Mouse (Mus musculus): Measurements from ENCODE around the gene Ccdc105. TPM values are rescaled to one million over a fixed set of nuclear protein-coding genes. Genes with fewer than 3 reads are reported as not detected.

Ccdc105 gene
- polyA plus RNA-seq, 1 experiment: 0.19 TPM

GRCm38 (mm10) chr10:78748946-78749345 is 3.9 kb downstream of the Ccdc105 start:
- Histone ChIP-seq H3K4me1 (ENCODE audit: control insufficient read depth, insufficient read depth, low read length) (no peaks in the 10 kb centered on the region), H3K27ac (ENCODE audit: insufficient read depth, low read length) (no peak overlapping the region), H3K4me3 (ENCODE audit: insufficient read depth, low read length) (no peak overlapping the region)
- TF ChIP-seq CTCF (IDR thresholded peaks at IDR 0.05; ENCODE audit: extremely low read depth, insufficient read depth, low read length): no peak
- TF ChIP-seq POLR2A (IDR thresholded peaks at IDR 0.05; ENCODE audit: extremely low read depth, insufficient read depth, low read length): no peak

- no peak overlapping the region for H3K27ac ChIP-seq (ENCODE audit: insufficient read depth, low read length)
- no peaks in the 10 kb centered on the region for H3K4me1 ChIP-seq (ENCODE audit: control insufficient read depth, insufficient read depth, low read length)
- H3K4me3 ChIP-seq (ENCODE audit: insufficient read depth, low read length): peak overlapping the region; percentile 42; the same call in 1 of the 2 replicates
- no peak for TF ChIP-seq CTCF (IDR thresholded peaks at IDR 0.05; ENCODE audit: extremely low read depth, insufficient read depth, low read length)
- TF ChIP-seq POLR2A (IDR thresholded peaks at IDR 0.05; ENCODE audit: extremely low read depth, insufficient read depth, low read length): no peak
These were observed 4.7 kb downstream of the Ccdc105 start for GRCm38 (mm10) chr10:78748161-78748560.

GRCm38 (mm10) chr10:78747035-78747721 is 5.7 kb downstream of the Ccdc105 start:
- no peak overlapping the region for H3K27ac ChIP-seq (ENCODE audit: insufficient read depth, low read length)
- TF ChIP-seq CTCF (IDR thresholded peaks at IDR 0.05; ENCODE audit: extremely low read depth, insufficient read depth, low read length) (no peak), POLR2A (IDR thresholded peaks at IDR 0.05; ENCODE audit: extremely low read depth, insufficient read depth, low read length) (no peak; the same call in 1 of the 2 replicates)

GRCm38 (mm10) chr10:78745453-78746232 is 7.2 kb downstream of the Ccdc105 start:
- H3K4me1 ChIP-seq (ENCODE audit: control insufficient read depth, insufficient read depth, low read length): no peaks in the 10 kb centered on the region
- TF ChIP-seq CTCF (IDR thresholded peaks at IDR 0.05; ENCODE audit: extremely low read depth, insufficient read depth, low read length) (0 out of 2 replicates have a peak, but pooled peaks have one; percentile 10), POLR2A (IDR thresholded peaks at IDR 0.05; ENCODE audit: extremely low read depth, insufficient read depth, low read length) (no peak)
- H3K27ac ChIP-seq (ENCODE audit: insufficient read depth, low read length): no peak overlapping the region
- no peak overlapping the region for H3K4me3 ChIP-seq (ENCODE audit: insufficient read depth, low read length)

More at GRCm38 (mm10) chr10:78747035-78747721, 5.7 kb downstream of the Ccdc105 start:
- Histone ChIP-seq H3K4me1 (ENCODE audit: control insufficient read depth, insufficient read depth, low read length) (no peaks in the 10 kb centered on the region), H3K4me3 (ENCODE audit: insufficient read depth, low read length) (peak overlapping the region; percentile 42)

- no peak overlapping the region for H3K27ac ChIP-seq (ENCODE audit: insufficient read depth, low read length)
- no peak overlapping the region for H3K4me3 ChIP-seq (ENCODE audit: insufficient read depth, low read length)
- no peaks in the 10 kb centered on the region for H3K4me1 ChIP-seq (ENCODE audit: control insufficient read depth, insufficient read depth, low read length)
- TF ChIP-seq POLR2A (IDR thresholded peaks at IDR 0.05; ENCODE audit: extremely low read depth, insufficient read depth, low read length) (no peak), CTCF (IDR thresholded peaks at IDR 0.05; ENCODE audit: extremely low read depth, insufficient read depth, low read length) (no peak)
These were observed 9.1 kb downstream of the Ccdc105 start for GRCm38 (mm10) chr10:78743721-78744120.

GRCm38 (mm10) chr10:78739821-78740220 is 13.0 kb downstream of the Ccdc105 start:
- Histone ChIP-seq H3K4me1 (ENCODE audit: control insufficient read depth, insufficient read depth, low read length) (no peaks in the 10 kb centered on the region), H3K4me3 (ENCODE audit: insufficient read depth, low read length) (no peak overlapping the region), H3K27ac (ENCODE audit: insufficient read depth, low read length) (no peak overlapping the region)
- TF ChIP-seq POLR2A (IDR thresholded peaks at IDR 0.05; ENCODE audit: extremely low read depth, insufficient read depth, low read length) (no peak), CTCF (IDR thresholded peaks at IDR 0.05; ENCODE audit: extremely low read depth, insufficient read depth, low read length) (no peak)

- no peak overlapping the region for H3K27ac ChIP-seq (ENCODE audit: insufficient read depth, low read length)
- TF ChIP-seq POLR2A (IDR thresholded peaks at IDR 0.05; ENCODE audit: extremely low read depth, insufficient read depth, low read length) (no peak), CTCF (IDR thresholded peaks at IDR 0.05; ENCODE audit: extremely low read depth, insufficient read depth, low read length) (no peak)
- H3K4me1 ChIP-seq (ENCODE audit: control insufficient read depth, insufficient read depth, low read length): no peaks in the 10 kb centered on the region
- H3K4me3 ChIP-seq (ENCODE audit: insufficient read depth, low read length): no peak overlapping the region
These were observed 25.0 kb downstream of the Ccdc105 start for GRCm38 (mm10) chr10:78727876-78728275.

GRCm38 (mm10) chr10:78727035-78727434 is 25.8 kb downstream of the Ccdc105 start:
- no peak overlapping the region for H3K4me3 ChIP-seq (ENCODE audit: insufficient read depth, low read length)
- no peak overlapping the region for H3K27ac ChIP-seq (ENCODE audit: insufficient read depth, low read length)
- no peaks in the 10 kb centered on the region for H3K4me1 ChIP-seq (ENCODE audit: control insufficient read depth, insufficient read depth, low read length)
- TF ChIP-seq POLR2A (IDR thresholded peaks at IDR 0.05; ENCODE audit: extremely low read depth, insufficient read depth, low read length) (no peak), CTCF (IDR thresholded peaks at IDR 0.05; ENCODE audit: extremely low read depth, insufficient read depth, low read length) (no peak)

- Histone ChIP-seq H3K27ac (ENCODE audit: insufficient read depth, low read length) (no peak overlapping the region), H3K4me3 (ENCODE audit: insufficient read depth, low read length) (no peak overlapping the region), H3K4me1 (ENCODE audit: control insufficient read depth, insufficient read depth, low read length) (no peaks in the 10 kb centered on the region)
- TF ChIP-seq CTCF (IDR thresholded peaks at IDR 0.05; ENCODE audit: extremely low read depth, insufficient read depth, low read length) (no peak), POLR2A (IDR thresholded peaks at IDR 0.05; ENCODE audit: extremely low read depth, insufficient read depth, low read length) (no peak)
These were observed 29.4 kb downstream of the Ccdc105 start for GRCm38 (mm10) chr10:78723416-78723815.

Measured in cortical plate, adult 2 months (tissue).